ENCODE assay signal across 14 mouse cellular contexts in the genomic region with DNA sequence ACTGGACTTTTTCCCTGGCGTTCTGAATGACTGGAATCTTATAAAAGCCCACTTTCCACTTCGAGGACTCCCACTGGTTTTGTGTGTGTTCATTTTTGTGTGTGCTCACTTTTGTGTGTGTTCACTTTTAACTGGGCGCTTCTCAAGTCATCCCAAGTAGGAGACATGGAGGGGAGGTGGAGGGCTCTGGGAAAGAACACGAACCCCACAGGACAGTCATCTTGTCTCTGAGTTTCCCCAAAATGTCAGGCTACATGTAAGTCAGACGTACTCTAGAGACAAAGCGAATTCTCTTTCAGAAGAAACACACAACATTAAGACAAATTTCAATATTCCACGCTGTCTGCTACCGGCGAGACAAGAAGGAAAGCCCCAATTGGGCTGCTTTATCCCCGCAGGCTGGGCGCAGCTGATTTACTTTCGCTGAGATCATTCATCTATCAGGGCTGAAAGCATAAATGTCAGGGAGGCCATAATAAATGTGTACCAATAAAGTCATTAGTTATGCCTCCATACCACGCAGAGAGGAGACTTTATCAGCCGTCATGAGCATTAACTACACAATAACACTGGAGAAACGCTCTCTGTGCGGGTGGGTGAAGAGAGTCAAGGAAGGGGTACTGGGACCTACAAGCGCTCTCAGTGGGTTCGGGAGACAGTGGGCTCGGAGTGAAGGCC.
DNase-seq lines count a peak whose midpoint lies in the region; ATAC-seq lines count a peak whose summit lies in the region.
"Had no signal": no experiment of that assay in that cellular context is flagged by ENCODE, and none has a peak within 500 bp of the region (broad histone marks: within the 10 kb centered on the region; RNA-seq: fewer than 3 reads in every experiment).

No protein-coding gene starts in this region.

- ATAC-seq in hindbrain, embryonic 14.5 days (ENCODE audit: low FRiP score), result peak; percentile 67; the same call in 1 of the 2 replicates
- peak; percentile 78 for ATAC-seq in midbrain, embryonic 13.5 days

- DNase-seq in embryo, embryonic 11 days, result peak; percentile 45
- no peak for DNase-seq in embryo, embryonic 10 days (ENCODE audit: low spot score)
- DNase-seq in embryo, embryonic 11.5 days (ENCODE audit: low read depth, low spot score), result peak; percentile 27
- peak; percentile 57 for DNase-seq in hindbrain, embryonic 14.5 days (ENCODE audit: low spot score)
- no peak for DNase-seq in cerebellum, postnatal 14 days
- no peak for DNase-seq in adrenal gland, postnatal 14 days
- DNase-seq in cerebellum, postnatal 36 days, result no peak
- DNase-seq: cerebellum, adult 9-11 months; heart, adult 11 months; kidney, adult 2 months; lung, adult 2 months; thymus, postnatal 4 days had no signal

- WGBS in hindbrain, embryonic 14.5 days, result 32% methylated on average over 19 of the region's 19 CpGs
- WGBS in midbrain, embryonic 13.5 days, result 51% methylated on average over 19 of the region's 19 CpGs

- no peak overlapping the region for H3K4me3 ChIP-seq in hindbrain, embryonic 14.5 days (replicated peaks; ENCODE audit: low read length)
- H3K4me3 ChIP-seq in midbrain, embryonic 13.5 days (replicated peaks), result no peak overlapping the region
- H3K4me3 ChIP-seq: limb, embryonic 15.5 days had no signal

- no peaks in the 10 kb centered on the region for H3K36me3 ChIP-seq in hindbrain, embryonic 14.5 days (replicated peaks; ENCODE audit: control insufficient read depth, insufficient read depth)
- no peaks in the 10 kb centered on the region for H3K36me3 ChIP-seq in midbrain, embryonic 13.5 days
- H3K36me3 ChIP-seq: limb, embryonic 15.5 days had no signal

- H3K4me1 ChIP-seq in hindbrain, embryonic 14.5 days (replicated peaks; ENCODE audit: control insufficient read depth, insufficient read depth, low read length), result peaks cover 16% of the 10 kb centered on the region; the same call in 1 of the 2 replicates
- peaks cover 22% of the 10 kb centered on the region for H3K4me1 ChIP-seq in midbrain, embryonic 13.5 days (replicated peaks)
- H3K4me1 ChIP-seq: limb, embryonic 15.5 days had no signal

- peak overlapping the region; percentile 67 for H3K27ac ChIP-seq in hindbrain, embryonic 14.5 days
- H3K27ac ChIP-seq in midbrain, embryonic 13.5 days, result peak overlapping the region; percentile 78
- H3K27ac ChIP-seq: limb, embryonic 15.5 days had no signal

- no peaks in the 10 kb centered on the region for H3K9me3 ChIP-seq in hindbrain, embryonic 14.5 days (ENCODE audit: control insufficient read depth, low read length)
- no peaks in the 10 kb centered on the region for H3K9me3 ChIP-seq in midbrain, embryonic 13.5 days
- H3K9me3 ChIP-seq: limb, embryonic 15.5 days had no signal

- 0 out of 2 replicates have a peak overlapping the region, but pooled peaks have one; percentile 2 for H3K9ac ChIP-seq in hindbrain, embryonic 14.5 days
- H3K9ac ChIP-seq in midbrain, embryonic 13.5 days (replicated peaks), result 0 out of 2 replicates have a peak overlapping the region, but pooled peaks have one; percentile 4
- H3K9ac ChIP-seq: limb, embryonic 15.5 days had no signal

- no peaks in the 10 kb centered on the region for H3K27me3 ChIP-seq in hindbrain, embryonic 14.5 days (ENCODE audit: control insufficient read depth, insufficient read depth, low read length)
- no peaks in the 10 kb centered on the region for H3K27me3 ChIP-seq in midbrain, embryonic 13.5 days
- H3K27me3 ChIP-seq: limb, embryonic 15.5 days had no signal

- peak overlapping the region; percentile 39 for H3K4me2 ChIP-seq in hindbrain, embryonic 14.5 days (replicated peaks)
- H3K4me2 ChIP-seq in midbrain, embryonic 13.5 days (replicated peaks), result peak overlapping the region; percentile 24
- H3K4me2 ChIP-seq: limb, embryonic 15.5 days had no signal

Comparison
In these comparisons a context has a peak if more than half of its experiments do, and no peak if none do; other contexts are left out.
1. DNase-seq: peak in embryo, embryonic 11 days (single experiment), embryo, embryonic 11.5 days (single experiment) and hindbrain, embryonic 14.5 days (single experiment); none in embryo, embryonic 10 days (single experiment), cerebellum, postnatal 14 days (0 of 2), adrenal gland, postnatal 14 days (single experiment) and cerebellum, postnatal 36 days (0 of 2).